Mouse (Mus musculus): ENCODE data around the gene Rnf7.

DNA sequence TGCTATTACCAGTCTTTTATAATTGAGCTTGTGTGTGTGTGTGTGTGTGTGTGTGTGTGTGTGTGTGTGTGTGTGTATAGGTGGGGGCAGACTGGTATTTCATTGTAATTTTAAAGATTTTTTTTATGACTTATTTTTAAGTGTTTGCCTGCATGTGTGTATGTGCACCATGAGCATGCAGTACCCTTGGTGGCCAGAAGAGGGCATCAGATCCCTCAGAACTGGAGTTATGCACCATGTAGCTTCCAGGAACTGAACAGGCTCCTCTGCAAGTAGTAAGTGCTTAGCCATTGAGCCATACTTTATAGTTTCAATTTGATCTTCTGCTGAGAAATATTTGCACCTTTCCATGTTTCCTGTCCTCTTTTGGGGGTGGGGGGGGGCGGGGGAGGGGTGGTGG, 16.9 kb downstream of the Rnf7 start:
- TF ChIP-seq POLR2A (IDR thresholded peaks at IDR 0.05; ENCODE audit: low read depth, low read length) (no peak), CTCF (conservative IDR thresholded peaks at IDR 0.05; ENCODE audit: insufficient read depth, insufficient read length, low read depth, low read length) (0 out of 2 replicates have a peak, but pooled peaks have one; percentile 21)

Data from kidney, adult 2 months (tissue).